Mouse (Mus musculus): ENCODE data around the gene Mus81. TPM values are rescaled to one million over a fixed set of nuclear protein-coding genes. Genes with fewer than 3 reads are reported as not detected.
A peak's percentile ranks its signal among the peaks of the same experiment; 100 is the strongest.

Mus81 gene
- polyA plus RNA-seq, 1 experiment, result 29.8 TPM

DNA sequence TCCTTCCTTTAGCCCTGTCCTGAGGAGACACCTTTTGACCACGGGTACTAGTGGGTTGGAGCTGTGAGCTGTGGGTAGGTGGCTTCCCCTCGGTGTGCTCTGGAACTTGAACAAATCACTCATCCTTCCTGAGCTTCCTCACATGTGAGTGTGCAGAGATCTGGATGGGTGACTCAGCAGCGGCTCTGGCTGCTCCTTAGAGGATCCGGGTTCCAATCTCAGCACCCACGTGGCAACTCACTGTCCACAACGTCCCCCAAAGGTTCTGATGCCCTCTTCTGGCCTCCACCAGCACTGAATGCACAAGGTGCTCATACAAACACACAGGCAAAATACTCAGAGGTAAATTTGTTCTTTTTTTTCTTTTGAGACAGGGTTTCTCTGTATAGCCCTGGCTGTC, 36.4 kb downstream of the Mus81 start:
- DNase-seq, result no peak
- Histone ChIP-seq H3K4me3 (ENCODE audit: insufficient read depth, low read depth, low read length) (no peak overlapping the region), H3K27ac (ENCODE audit: insufficient read depth, low read depth, low read length) (no peak overlapping the region), H3K36me3 (ENCODE audit: control insufficient read depth, insufficient read depth, low read length) (0 out of 2 replicates have a peak, but pooled peaks cover 1% of the 10 kb centered on the region), H3K27me3 (replicated peaks; ENCODE audit: control insufficient read depth, insufficient read depth, low read length) (peaks cover 4% of the 10 kb centered on the region), H3K4me1 (ENCODE audit: control insufficient read depth, insufficient read depth, low read length) (0 out of 2 replicates have a peak, but pooled peaks cover 3% of the 10 kb centered on the region)
- TF ChIP-seq CTCF (conservative IDR thresholded peaks at IDR 0.05; ENCODE audit: insufficient read depth, insufficient read length, low read depth, low read length), result no peak
- TF ChIP-seq POLR2A (IDR thresholded peaks at IDR 0.05; ENCODE audit: low read depth, low read length), result no peak
- WGBS, result 76% methylated on average over 6 of the region's 6 CpGs

- Histone ChIP-seq H3K27me3 (replicated peaks; ENCODE audit: control insufficient read depth, insufficient read depth, low read length) (peaks cover 4% of the 10 kb centered on the region), H3K27ac (ENCODE audit: insufficient read depth, low read depth, low read length) (no peak overlapping the region), H3K36me3 (ENCODE audit: control insufficient read depth, insufficient read depth, low read length) (no peaks in the 10 kb centered on the region), H3K4me3 (ENCODE audit: insufficient read depth, low read depth, low read length) (no peak overlapping the region), H3K4me1 (ENCODE audit: control insufficient read depth, insufficient read depth, low read length) (0 out of 2 replicates have a peak, but pooled peaks cover 10% of the 10 kb centered on the region)
- TF ChIP-seq POLR2A (IDR thresholded peaks at IDR 0.05; ENCODE audit: low read depth, low read length) (no peak), CTCF (conservative IDR thresholded peaks at IDR 0.05; ENCODE audit: insufficient read depth, insufficient read length, low read depth, low read length) (no peak)
- no peak for DNase-seq
- WGBS, result 87% methylated on average over 3 of the region's 3 CpGs
Observed at GRCm38 (mm10) chr19:5449673-5450072, 38.5 kb downstream of the Mus81 start.

DNA sequence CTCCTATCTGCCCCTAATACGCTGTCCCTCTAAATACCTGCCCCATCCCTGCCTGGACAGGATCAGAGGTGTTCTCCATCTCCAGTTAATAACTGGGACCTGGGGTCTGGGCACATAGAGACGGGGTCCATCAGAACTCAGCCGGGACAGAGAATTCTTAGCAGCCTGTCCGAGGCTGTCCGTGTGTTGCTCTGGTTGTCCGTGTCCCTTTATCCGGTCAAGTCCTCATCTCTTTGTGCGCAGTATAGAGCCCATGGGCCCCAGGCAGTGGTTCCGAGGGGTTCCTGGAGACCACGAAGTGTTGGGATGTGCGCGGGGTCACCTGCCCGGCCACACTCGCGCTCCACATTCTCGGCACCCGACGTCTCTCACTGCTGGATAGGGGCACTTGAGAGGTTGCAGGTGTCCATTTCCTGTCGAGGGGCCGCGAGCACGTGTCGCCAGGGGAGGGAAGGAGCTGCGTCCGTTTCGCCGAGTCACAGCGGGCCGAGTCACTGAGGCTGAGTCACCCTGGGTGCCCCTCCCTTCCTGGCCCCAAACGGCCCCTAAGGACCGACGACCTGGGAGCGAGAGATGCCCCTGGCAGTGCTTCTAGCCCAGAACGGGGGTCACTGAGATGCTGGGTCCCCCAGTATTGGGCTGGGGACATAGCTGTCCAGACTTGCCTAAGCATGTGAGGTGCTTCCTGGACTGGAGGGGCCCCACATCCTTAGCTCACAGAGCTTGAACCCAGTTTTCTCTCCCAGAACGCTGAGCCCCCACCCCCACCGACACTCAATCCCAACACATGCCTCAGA, 39.6 kb downstream of the Mus81 start:
- H3K27ac ChIP-seq (ENCODE audit: insufficient read depth, low read depth, low read length), result no peak overlapping the region
- 8% methylated on average over 36 of the region's 36 CpGs for WGBS
- DNase-seq, result no peak
- TF ChIP-seq CTCF (conservative IDR thresholded peaks at IDR 0.05; ENCODE audit: insufficient read depth, insufficient read length, low read depth, low read length), result no peak
- no peak for TF ChIP-seq POLR2A (IDR thresholded peaks at IDR 0.05; ENCODE audit: low read depth, low read length)
- H3K4me1 ChIP-seq (ENCODE audit: control insufficient read depth, insufficient read depth, low read length), result 0 out of 2 replicates have a peak, but pooled peaks cover 10% of the 10 kb centered on the region
- H3K36me3 ChIP-seq (ENCODE audit: control insufficient read depth, insufficient read depth, low read length), result no peaks in the 10 kb centered on the region
- H3K27me3 ChIP-seq (replicated peaks; ENCODE audit: control insufficient read depth, insufficient read depth, low read length), result peaks cover 4% of the 10 kb centered on the region
- H3K4me3 ChIP-seq (ENCODE audit: insufficient read depth, low read depth, low read length), result no peak overlapping the region

GRCm38 (mm10) chr19:5447515-5448353, 40.5 kb downstream of the Mus81 start, which contains the start of gene Fosl1:
Gene Fosl1 (plus strand): TSS chr19:5447547.
- under 1% methylated on average over 70 of the region's 70 CpGs for WGBS
- 0 out of 2 replicates have a peak, but pooled peaks cover 10% of the 10 kb centered on the region for H3K4me1 ChIP-seq (ENCODE audit: control insufficient read depth, insufficient read depth, low read length)
- TF ChIP-seq POLR2A (IDR thresholded peaks at IDR 0.05; ENCODE audit: low read depth, low read length) (no peak), CTCF (conservative IDR thresholded peaks at IDR 0.05; ENCODE audit: insufficient read depth, insufficient read length, low read depth, low read length) (no peak)
- H3K27me3 ChIP-seq (replicated peaks; ENCODE audit: control insufficient read depth, insufficient read depth, low read length), result peaks cover 4% of the 10 kb centered on the region
- H3K27ac ChIP-seq (ENCODE audit: insufficient read depth, low read depth, low read length), result no peak within 1 kb of the TSS
- peak; percentile 60 for DNase-seq
- H3K36me3 ChIP-seq (ENCODE audit: control insufficient read depth, insufficient read depth, low read length), result no peaks in the 10 kb centered on the region
- H3K4me3 ChIP-seq (ENCODE audit: insufficient read depth, low read depth, low read length), result peak within 1 kb of the TSS; percentile 53

- TF ChIP-seq CTCF (conservative IDR thresholded peaks at IDR 0.05; ENCODE audit: insufficient read depth, insufficient read length, low read depth, low read length), result no peak
- TF ChIP-seq POLR2A (IDR thresholded peaks at IDR 0.05; ENCODE audit: low read depth, low read length), result no peak
Observed at GRCm38 (mm10) chr19:5445747-5446146, 42.5 kb downstream of the Mus81 start.

GRCm38 (mm10) chr19:5444954-5445353, 43.2 kb downstream of the Mus81 start:
- peak; percentile 74 for DNase-seq
- Histone ChIP-seq H3K27me3 (replicated peaks; ENCODE audit: control insufficient read depth, insufficient read depth, low read length) (peaks cover 4% of the 10 kb centered on the region), H3K4me3 (ENCODE audit: insufficient read depth, low read depth, low read length) (no peak overlapping the region), H3K36me3 (ENCODE audit: control insufficient read depth, insufficient read depth, low read length) (no peaks in the 10 kb centered on the region), H3K4me1 (ENCODE audit: control insufficient read depth, insufficient read depth, low read length) (0 out of 2 replicates have a peak, but pooled peaks cover 10% of the 10 kb centered on the region), H3K27ac (ENCODE audit: insufficient read depth, low read depth, low read length) (no peak overlapping the region)
- 14% methylated on average over 7 of the region's 7 CpGs for WGBS
- TF ChIP-seq POLR2A (IDR thresholded peaks at IDR 0.05; ENCODE audit: low read depth, low read length) (no peak), CTCF (conservative IDR thresholded peaks at IDR 0.05; ENCODE audit: insufficient read depth, insufficient read length, low read depth, low read length) (no peak)

More at GRCm38 (mm10) chr19:5445747-5446146, 42.5 kb downstream of the Mus81 start:
- H3K4me1 ChIP-seq (ENCODE audit: control insufficient read depth, insufficient read depth, low read length), result 0 out of 2 replicates have a peak, but pooled peaks cover 10% of the 10 kb centered on the region
- no peak overlapping the region for H3K27ac ChIP-seq (ENCODE audit: insufficient read depth, low read depth, low read length)
- 96% methylated on average over 5 of the region's 5 CpGs for WGBS
- no peak for DNase-seq
- H3K36me3 ChIP-seq (ENCODE audit: control insufficient read depth, insufficient read depth, low read length), result no peaks in the 10 kb centered on the region
- peaks cover 4% of the 10 kb centered on the region for H3K27me3 ChIP-seq (replicated peaks; ENCODE audit: control insufficient read depth, insufficient read depth, low read length)
- H3K4me3 ChIP-seq (ENCODE audit: insufficient read depth, low read depth, low read length), result no peak overlapping the region
